Mouse (Mus musculus): ENCODE data around the gene Tmem259. TPM values are rescaled to one million over a fixed set of nuclear protein-coding genes. Genes with fewer than 3 reads are reported as not detected.
"Not testable (repeated sequence)": the region's sequence is repeated elsewhere in the genome, so short reads cannot be mapped to it uniquely, and the experiment has no call there.

Gene Tmem259
- total RNA-seq, 2 experiments from 2014 or later: 117 to 120 TPM

- no peak for DNase-seq
Observed at GRCm38 (mm10) chr10:79964727-79965126, 19.4 kb downstream of the Tmem259 start.

GRCm38 (mm10) chr10:79960671-79961294, 23.3 kb downstream of the Tmem259 start:
- no peak for DNase-seq

GRCm38 (mm10) chr10:79959847-79960601, 24.1 kb downstream of the Tmem259 start, which contains the start of gene Wdr18:
TSS of gene Wdr18 (plus strand) at chr10:79960152.
- DNase-seq: peak; percentile 100

- not testable (repeated sequence) for DNase-seq
Observed at GRCm38 (mm10) chr10:79959412-79959811, 24.7 kb downstream of the Tmem259 start.

GRCm38 (mm10) chr10:79958140-79958816, 25.9 kb downstream of the Tmem259 start:
- DNase-seq: peak; percentile 89

GRCm38 (mm10) chr10:79956643-79957154, 27.4 kb downstream of the Tmem259 start:
- DNase-seq: no peak

- DNase-seq: no peak
Observed at GRCm38 (mm10) chr10:79955691-79956090, 28.4 kb downstream of the Tmem259 start.

GRCm38 (mm10) chr10:79953946-79954345, 30.2 kb downstream of the Tmem259 start:
- peak; percentile 47 for DNase-seq

GRCm38 (mm10) chr10:79950661-79951060, 33.5 kb downstream of the Tmem259 start:
- no peak for DNase-seq

GRCm38 (mm10) chr10:79949873-79950272, 34.3 kb downstream of the Tmem259 start:
- no peak for DNase-seq

GRCm38 (mm10) chr10:79947502-79947901, 36.6 kb downstream of the Tmem259 start:
- DNase-seq: no peak

- no peak for DNase-seq
Observed at GRCm38 (mm10) chr10:79946752-79947322, 37.3 kb downstream of the Tmem259 start.

GRCm38 (mm10) chr10:79945507-79946234, 38.5 kb downstream of the Tmem259 start:
- no peak for DNase-seq

- DNase-seq: no peak
Observed at GRCm38 (mm10) chr10:79943471-79943901, 40.6 kb downstream of the Tmem259 start.

GRCm38 (mm10) chr10:79942988-79943387, 41.1 kb downstream of the Tmem259 start:
- no peak for DNase-seq

GRCm38 (mm10) chr10:79940749-79941148, 43.4 kb downstream of the Tmem259 start:
- DNase-seq: no peak

- no peak for DNase-seq
Observed at GRCm38 (mm10) chr10:79937775-79938526, 46.2 kb downstream of the Tmem259 start.

- DNase-seq: peak; percentile 92
Observed at GRCm38 (mm10) chr10:79936911-79937441, 47.2 kb downstream of the Tmem259 start.

- no peak for DNase-seq
Observed at GRCm38 (mm10) chr10:79936284-79936910, 47.7 kb downstream of the Tmem259 start.
